Mouse (Mus musculus) hindbrain, embryonic 13.5 days (tissue): Measurements from ENCODE around the gene Tmem203. TPM values are rescaled to one million over a fixed set of nuclear protein-coding genes. Genes with fewer than 3 reads are reported as not detected.
A peak's percentile ranks its signal among the peaks of the same experiment; 100 is the strongest.

Experiments used
- ATAC-seq: fragments of 200-750 bp; cut with Nextera tagmentation; 2 replicates; pipeline ENCODE4 v1.8.0; 2017; ENCODE audit warnings: moderate TSS enrichment; ENCODE audit not compliant: low FRiP score
- H3K27ac ChIP-seq: fragments of 300-500 bp; sonication (generic); 2 replicates; pipeline ENCODE4 v1.5.1; 2015; ENCODE audit warnings: inconsistent platforms, mild to moderate bottlenecking, moderate library complexity
- H3K27me3 ChIP-seq: fragments of 300-500 bp; sonication (generic); 2 replicates; pipeline ENCODE4 v1.6.1; 2015; ENCODE audit warnings: mild to moderate bottlenecking, inconsistent platforms
- H3K36me3 ChIP-seq: fragments of 300-500 bp; sonication (generic); 2 replicates; pipeline ENCODE4 v1.6.1; 2015; ENCODE audit warnings: mild to moderate bottlenecking, inconsistent platforms
- H3K4me1 ChIP-seq: fragments of 300-500 bp; sonication (generic); replicated peaks from 2 replicates; pipeline ENCODE4 v1.6.1; 2015; ENCODE audit warnings: inconsistent platforms
- H3K4me2 ChIP-seq: fragments of 300-500 bp; sonication (generic); 2 replicates; pipeline ENCODE4 v1.6.1; 2015; ENCODE audit warnings: inconsistent platforms, mild to moderate bottlenecking, moderate library complexity
- H3K4me3 ChIP-seq: fragments of 300-500 bp; sonication (generic); 2 replicates; pipeline ENCODE4 v1.5.1; 2015; ENCODE audit warnings: mild to moderate bottlenecking, inconsistent platforms
- H3K9ac ChIP-seq: fragments of 300-500 bp; sonication (generic); 2 replicates; pipeline ENCODE4 v1.6.1; 2015; ENCODE audit warnings: mild to moderate bottlenecking, inconsistent platforms
- H3K9me3 ChIP-seq: fragments of 300-500 bp; sonication (generic); 2 replicates; pipeline ENCODE4 v1.6.1; 2016; ENCODE audit warnings: inconsistent platforms
- WGBS: fragments of 180-500 bp; shearing (Covaris S2); methylation state at CpG from one replicate; pipeline ENCODE4 v1.1.7; 2015; 5-methylcytosine and 5-hydroxymethylcytosine counted together
- polyA plus RNA-seq: library from polyadenylated mRNA; unstranded; fragments of >200 nt; fragmentation: Nextera tagmentation; extraction: Ambion mirVana; gene quantifications from 2 replicates; pipeline ENCODE4 v1.2.1, GENCODE M21; 2015

Gene Tmem203
- polyA plus RNA-seq, 1 experiment from 2014 or later, result 20.9 TPM

DNA sequence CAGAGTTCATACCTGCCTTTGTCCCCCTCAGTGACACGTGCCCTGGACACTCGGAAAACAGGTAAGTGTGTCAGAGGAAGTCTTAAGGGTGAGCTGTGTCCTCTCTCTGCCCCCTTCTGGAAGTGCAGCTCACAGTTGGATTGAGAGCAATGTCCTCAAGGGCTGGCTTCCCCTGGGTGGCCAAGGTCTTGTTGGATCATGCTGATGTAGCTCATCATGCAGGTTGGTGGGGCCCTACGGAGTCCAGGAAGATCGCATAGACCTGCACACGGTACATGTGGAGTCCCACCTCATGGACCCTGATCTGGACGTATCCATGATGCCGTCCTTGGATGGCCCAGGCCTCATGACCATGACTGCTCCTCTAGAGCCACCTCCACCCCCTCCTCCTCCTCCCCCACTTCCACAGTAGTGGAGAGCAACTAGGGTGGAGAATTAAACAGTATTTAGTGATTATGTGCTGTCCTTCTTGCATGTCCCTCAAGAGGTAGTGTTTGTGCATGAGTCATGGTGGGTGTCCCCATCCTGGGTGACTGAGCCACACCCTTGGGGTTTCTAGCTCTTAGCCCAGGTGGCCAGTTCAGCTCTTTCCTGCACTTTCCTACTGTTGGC is 33.6 kb downstream of the Tmem203 start:
- peaks cover 73% of the 10 kb centered on the region for H3K27me3 ChIP-seq
- no peaks in the 10 kb centered on the region for H3K9me3 ChIP-seq
- WGBS, result 87% methylated on average over 7 of the region's 7 CpGs
- H3K27ac ChIP-seq, result no peak overlapping the region
- ATAC-seq, result no peak
- peaks cover 42% of the 10 kb centered on the region for H3K4me1 ChIP-seq
- H3K36me3 ChIP-seq, result peaks cover 30% of the 10 kb centered on the region
- H3K4me3 ChIP-seq, result no peak overlapping the region
- H3K9ac ChIP-seq, result no peak overlapping the region
- H3K4me2 ChIP-seq, result no peak overlapping the region

DNA sequence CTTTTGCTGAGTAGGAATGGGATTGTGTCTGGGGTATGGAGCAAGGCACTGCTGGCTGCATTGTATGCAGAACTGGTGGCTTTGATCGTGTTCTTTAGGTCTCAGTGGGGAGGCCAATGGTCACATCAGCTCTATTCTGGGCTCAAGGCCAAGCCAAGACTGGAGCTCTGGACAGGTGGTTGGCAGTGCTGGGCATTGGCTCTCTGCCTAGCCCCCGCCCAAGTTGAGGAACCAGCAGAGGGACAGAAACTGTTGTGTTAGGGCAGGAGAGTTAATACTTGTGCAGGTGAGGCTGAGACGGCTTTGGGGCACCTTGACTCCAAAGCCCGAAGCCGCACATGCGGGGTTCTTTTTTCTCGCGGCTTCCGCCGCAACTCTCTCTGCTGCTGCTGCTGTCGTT is 34.4 kb downstream of the Tmem203 start, which contains the start of gene Lrrc26:
Gene Lrrc26, plus strand, starts transcription at position 265 of the 400 bp plus-strand sequence.
- Histone ChIP-seq H3K9me3 (no peaks in the 10 kb centered on the region), H3K4me2 (peak within 1 kb of the TSS; percentile 52), H3K27me3 (peaks cover 81% of the 10 kb centered on the region), H3K27ac (no peak within 1 kb of the TSS), H3K4me1 (peaks cover 42% of the 10 kb centered on the region), H3K36me3 (peaks cover 24% of the 10 kb centered on the region), H3K4me3 (peak within 1 kb of the TSS; percentile 29), H3K9ac (peak within 1 kb of the TSS; percentile 51)
- 7% methylated on average over 11 of the region's 11 CpGs for WGBS
- no peak for ATAC-seq

- 2% methylated on average over 54 of the region's 54 CpGs for WGBS
- peaks cover 24% of the 10 kb centered on the region for H3K36me3 ChIP-seq
- no peaks in the 10 kb centered on the region for H3K9me3 ChIP-seq
- no peak overlapping the region for H3K27ac ChIP-seq
- H3K9ac ChIP-seq, result peak overlapping the region; percentile 51
- peaks cover 42% of the 10 kb centered on the region for H3K4me1 ChIP-seq
- peaks cover 87% of the 10 kb centered on the region for H3K27me3 ChIP-seq
- ATAC-seq, result 0 out of 2 replicates have a peak, but pooled peaks have one; percentile 25
- H3K4me3 ChIP-seq, result peak overlapping the region; percentile 29
- H3K4me2 ChIP-seq, result peak overlapping the region; percentile 52
Observed at GRCm38 (mm10) chr2:25290101-25290815, 35.0 kb downstream of the Tmem203 start.

DNA sequence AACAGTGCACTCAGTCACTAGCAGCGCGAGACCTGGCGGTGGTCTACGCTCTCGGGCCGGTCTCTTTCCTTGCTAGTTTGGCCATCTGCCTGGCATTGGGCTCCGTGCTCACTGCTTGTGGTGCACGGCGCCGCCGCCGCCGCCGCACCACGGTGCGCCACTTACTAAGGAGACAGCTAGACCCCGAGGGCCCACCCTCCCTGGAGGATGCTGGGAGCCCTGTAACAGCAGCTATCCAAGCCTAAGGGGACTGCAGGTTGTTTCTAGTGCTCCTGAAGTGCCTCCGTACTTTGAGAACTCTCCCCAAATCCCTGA is 35.5 kb downstream of the Tmem203 start:
- Histone ChIP-seq H3K27me3 (peaks cover 92% of the 10 kb centered on the region), H3K4me1 (peaks cover 42% of the 10 kb centered on the region), H3K4me2 (peak overlapping the region; percentile 52), H3K27ac (no peak overlapping the region), H3K9ac (peak overlapping the region; percentile 51), H3K9me3 (no peaks in the 10 kb centered on the region), H3K36me3 (peaks cover 24% of the 10 kb centered on the region), H3K4me3 (peak overlapping the region; percentile 29)
- no peak for ATAC-seq
- 1% methylated on average over 18 of the region's 18 CpGs for WGBS

GRCm38 (mm10) chr2:25291184-25292053 is 36.2 kb downstream of the Tmem203 start:
- H3K27ac ChIP-seq, result no peak overlapping the region
- peaks cover 98% of the 10 kb centered on the region for H3K27me3 ChIP-seq
- H3K4me2 ChIP-seq, result peak overlapping the region; percentile 52
- H3K9me3 ChIP-seq, result no peaks in the 10 kb centered on the region
- WGBS, result 6% methylated on average over 28 of the region's 32 CpGs
- ATAC-seq, result peak; percentile 6; the same call in 1 of the 2 replicates
- H3K9ac ChIP-seq, result peak overlapping the region; percentile 51; the same call in 1 of the 2 replicates
- H3K36me3 ChIP-seq, result peaks cover 24% of the 10 kb centered on the region
- H3K4me1 ChIP-seq, result peaks cover 42% of the 10 kb centered on the region
- H3K4me3 ChIP-seq, result peak overlapping the region; percentile 29

DNA sequence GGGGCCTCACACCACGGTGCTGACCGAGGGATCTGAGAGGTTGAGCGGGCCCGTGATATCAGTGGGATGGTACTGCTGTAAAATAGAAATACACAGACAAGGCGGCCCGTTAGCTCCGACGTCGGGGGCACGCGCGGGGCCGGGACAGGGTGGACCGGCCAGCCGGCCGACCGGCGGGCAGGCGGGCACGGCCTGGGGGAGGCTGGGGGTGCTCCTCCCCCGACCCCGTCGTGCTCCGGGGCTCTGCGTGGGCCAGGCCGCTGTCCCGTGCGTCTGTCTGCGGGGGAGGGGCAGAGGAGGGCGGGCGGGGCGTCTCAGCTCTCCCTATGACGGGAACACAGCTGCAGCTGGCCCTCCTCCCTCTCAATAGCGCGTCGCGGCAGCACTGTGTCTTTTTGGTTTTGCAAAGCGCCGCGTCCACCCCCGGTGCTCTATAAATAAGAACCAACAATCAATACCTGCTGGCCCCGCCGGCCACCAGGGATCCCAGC is 36.9 kb downstream of the Tmem203 start:
- peak; percentile 12; the same call in 1 of the 2 replicates for ATAC-seq
- no peaks in the 10 kb centered on the region for H3K9me3 ChIP-seq
- peaks cover 100% of the 10 kb centered on the region for H3K27me3 ChIP-seq
- H3K4me2 ChIP-seq, result peak overlapping the region; percentile 43
- peaks cover 40% of the 10 kb centered on the region for H3K4me1 ChIP-seq
- peaks cover 27% of the 10 kb centered on the region for H3K36me3 ChIP-seq
- peak overlapping the region; percentile 65 for H3K9ac ChIP-seq
- WGBS, result 4% methylated on average over 37 of the region's 43 CpGs
- H3K27ac ChIP-seq, result no peak overlapping the region
- peak overlapping the region; percentile 28 for H3K4me3 ChIP-seq

GRCm38 (mm10) chr2:25292856-25293255 is 37.6 kb downstream of the Tmem203 start:
- H3K27ac ChIP-seq, result no peak overlapping the region
- no peak overlapping the region for H3K9ac ChIP-seq
- peak overlapping the region; percentile 28; the same call in 1 of the 2 replicates for H3K4me3 ChIP-seq
- WGBS, result 0% methylated on average over 1 of the region's 1 CpGs
- no peaks in the 10 kb centered on the region for H3K9me3 ChIP-seq
- peaks cover 36% of the 10 kb centered on the region for H3K4me1 ChIP-seq
- peaks cover 34% of the 10 kb centered on the region for H3K36me3 ChIP-seq
- H3K4me2 ChIP-seq, result peak overlapping the region; percentile 43; the same call in 1 of the 2 replicates
- no peak for ATAC-seq
- H3K27me3 ChIP-seq, result peaks cover 100% of the 10 kb centered on the region

DNA sequence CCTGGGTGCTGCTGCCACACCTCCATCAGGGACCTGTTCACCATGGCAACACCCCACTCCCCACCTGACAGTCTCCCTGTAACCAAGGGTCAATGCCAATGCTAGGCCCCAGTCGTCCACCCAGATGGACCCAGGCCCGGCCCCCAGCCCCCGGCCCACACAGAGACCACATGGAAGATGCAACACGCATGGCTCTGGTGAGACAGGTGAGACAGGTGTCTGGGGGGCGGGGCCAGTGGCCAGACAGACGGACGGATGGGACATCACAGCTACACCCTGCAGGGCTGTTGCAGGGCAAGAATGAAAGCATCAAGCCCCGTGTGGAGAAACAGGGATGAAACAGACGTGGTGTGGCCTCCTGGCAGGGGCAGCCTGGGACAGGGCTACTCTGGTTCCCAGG is 38.5 kb downstream of the Tmem203 start:
- peaks cover 100% of the 10 kb centered on the region for H3K27me3 ChIP-seq
- no peak overlapping the region for H3K27ac ChIP-seq
- peaks cover 34% of the 10 kb centered on the region for H3K36me3 ChIP-seq
- no peaks in the 10 kb centered on the region for H3K9me3 ChIP-seq
- H3K4me2 ChIP-seq, result no peak overlapping the region
- H3K9ac ChIP-seq, result no peak overlapping the region
- H3K4me3 ChIP-seq, result no peak overlapping the region
- 75% methylated on average over 9 of the region's 9 CpGs for WGBS
- peaks cover 36% of the 10 kb centered on the region for H3K4me1 ChIP-seq
- ATAC-seq, result no peak

DNA sequence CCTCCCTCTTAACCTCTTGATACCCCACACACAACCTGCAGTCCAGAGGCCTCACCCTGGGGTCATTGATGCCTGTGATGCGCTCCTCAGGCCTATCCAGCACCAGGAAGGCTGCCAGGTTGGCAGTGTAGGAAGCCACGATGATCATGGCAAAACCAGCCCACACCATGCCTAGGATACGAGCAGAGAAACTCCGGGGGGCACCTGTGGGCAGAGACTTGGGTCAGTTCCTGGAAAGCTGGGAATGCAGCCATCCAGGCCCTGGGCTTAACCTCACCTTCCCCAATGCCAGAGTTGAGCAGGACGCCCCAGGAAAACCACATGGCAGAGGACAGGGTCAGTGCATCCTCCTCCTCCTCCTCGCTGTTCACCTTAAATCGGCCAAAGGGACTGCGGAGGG is 41.9 kb downstream of the Tmem203 start:
- Histone ChIP-seq H3K27me3 (peaks cover 74% of the 10 kb centered on the region), H3K9me3 (no peaks in the 10 kb centered on the region), H3K4me1 (peaks cover 6% of the 10 kb centered on the region), H3K27ac (no peak overlapping the region), H3K9ac (no peak overlapping the region), H3K36me3 (peaks cover 36% of the 10 kb centered on the region), H3K4me3 (no peak overlapping the region), H3K4me2 (no peak overlapping the region)
- 86% methylated on average over 8 of the region's 8 CpGs for WGBS
- no peak for ATAC-seq

DNA sequence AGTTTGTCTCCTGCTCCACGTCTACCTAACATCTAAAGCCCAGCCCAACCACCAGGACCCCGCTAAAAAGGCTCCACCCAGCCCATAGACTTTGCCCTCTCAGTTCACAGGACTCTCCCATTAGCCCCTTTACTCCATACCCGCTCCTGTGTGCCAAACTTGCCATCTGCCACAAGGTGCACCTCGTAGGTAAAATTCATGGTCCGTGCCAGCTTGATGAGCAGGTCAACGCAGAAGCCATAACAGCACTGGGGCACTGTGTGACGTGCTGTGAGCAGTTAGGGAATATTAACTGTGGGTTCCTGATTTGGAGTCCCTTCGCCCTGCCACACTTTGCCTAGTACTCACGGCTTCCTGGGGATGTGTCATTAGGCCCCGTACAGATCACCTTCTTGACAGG is 42.8 kb downstream of the Tmem203 start:
- Histone ChIP-seq H3K27me3 (peaks cover 72% of the 10 kb centered on the region), H3K4me3 (no peak overlapping the region), H3K27ac (no peak overlapping the region), H3K9ac (no peak overlapping the region), H3K4me1 (no peaks in the 10 kb centered on the region), H3K4me2 (no peak overlapping the region), H3K9me3 (no peaks in the 10 kb centered on the region), H3K36me3 (peaks cover 44% of the 10 kb centered on the region)
- ATAC-seq, result no peak
- 83% methylated on average over 10 of the region's 10 CpGs for WGBS

- no peak for ATAC-seq
- H3K27me3 ChIP-seq, result peaks cover 65% of the 10 kb centered on the region
- WGBS, result 71% methylated on average over 3 of the region's 3 CpGs
Observed at GRCm38 (mm10) chr2:25303452-25303851, 48.2 kb downstream of the Tmem203 start.

More at GRCm38 (mm10) chr2:25303452-25303851, 48.2 kb downstream of the Tmem203 start:
- Histone ChIP-seq H3K9ac (no peak overlapping the region), H3K4me3 (no peak overlapping the region), H3K36me3 (peaks cover 25% of the 10 kb centered on the region), H3K4me1 (peaks cover 17% of the 10 kb centered on the region), H3K4me2 (no peak overlapping the region), H3K27ac (no peak overlapping the region), H3K9me3 (no peaks in the 10 kb centered on the region)
